Mouse (Mus musculus): ENCODE measurements around the gene Atg4d.

DNA sequence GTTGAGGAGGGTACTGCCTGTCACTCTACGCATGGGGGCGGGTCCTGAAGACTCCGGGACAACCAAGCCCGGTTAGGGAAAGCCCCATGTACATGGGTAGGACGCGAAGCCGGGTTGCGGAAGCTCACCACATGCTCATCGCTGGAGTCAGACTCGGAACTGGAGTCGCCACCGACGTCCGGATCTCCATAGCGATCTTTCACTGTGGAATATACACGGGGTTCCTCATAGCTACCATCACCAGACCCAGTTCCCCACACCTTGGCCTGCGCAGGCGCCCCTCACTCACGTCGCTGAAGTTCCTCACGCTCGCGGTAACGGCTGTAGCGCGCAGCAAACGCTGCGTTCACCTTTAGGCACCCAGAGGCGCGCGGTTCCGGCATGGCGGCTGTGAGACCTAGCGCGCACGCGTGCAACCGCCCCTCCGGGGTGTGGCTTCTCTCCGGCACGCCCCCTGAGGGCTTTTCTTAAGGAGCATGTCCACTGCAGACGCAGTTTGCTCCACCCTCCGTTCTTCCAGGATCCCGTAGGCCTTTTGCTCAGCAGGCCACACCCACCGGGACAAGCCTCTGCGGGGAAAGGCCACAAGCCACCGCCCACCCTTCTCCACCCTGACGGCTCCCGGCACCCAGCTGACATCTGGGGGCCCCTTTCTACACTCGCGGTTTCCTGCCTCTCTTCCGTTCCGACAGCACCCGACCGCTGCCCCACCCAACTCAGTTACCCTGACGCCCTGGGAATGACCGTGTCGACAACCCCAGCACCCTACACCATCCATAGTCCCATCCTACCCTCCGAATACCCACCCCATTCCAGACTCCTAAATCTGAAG, 22.7 kb downstream of the Atg4d start, which contains the start of gene Kri1:
- TF ChIP-seq CTCF (IDR thresholded peaks at IDR 0.05; ENCODE audit: extremely low read depth, insufficient read depth, low read length) (no peak), POLR2A (IDR thresholded peaks at IDR 0.05; ENCODE audit: extremely low read depth, insufficient read depth, low read length) (peak; percentile 91)
